Mouse (Mus musculus): ENCODE results near the gene N4bp3.

- TF ChIP-seq CTCF (IDR thresholded peaks at IDR 0.05; ENCODE audit: control insufficient read depth, insufficient read depth, insufficient read length) (no peak), USF1 (IDR thresholded peaks at IDR 0.05; ENCODE audit: low read depth) (no peak)
Observed at GRCm38 (mm10) chr11:51638497-51638896, 12.1 kb downstream of the N4bp3 start.

Data from C2C12 (cell line).